Mouse (Mus musculus) gastrocnemius, adult 2 months (tissue): Measurements from ENCODE around the gene Rab8a. TPM values are rescaled to one million over a fixed set of nuclear protein-coding genes. Genes with fewer than 3 reads are reported as not detected.
A peak's percentile ranks its signal among the peaks of the same experiment; 100 is the strongest.

ENCODE experiments used
- DNase-seq: peaks from one replicate; pipeline ENCODE4 v3.0.0; 2022
- H3K27ac ChIP-seq: fragments of 200-600 bp; 2 replicates; pipeline ENCODE4 v1.8.1; 2022; ENCODE audit warnings: mild to moderate bottlenecking
- H3K4me3 ChIP-seq: fragments of 200-600 bp; 2 replicates; pipeline ENCODE4 v1.8.1; 2022; ENCODE audit warnings: mild to moderate bottlenecking, moderate library complexity
- CTCF ChIP-seq: fragments of 200-600 bp; IDR thresholded peaks from 2 replicates; pipeline ENCODE4 v1.8.1; 2022; ENCODE audit warnings: antibody characterized with exemption, mild to moderate bottlenecking, moderate library complexity
- intact Hi-C: fragments of 180-260 bp; cut with DNase I; formaldehyde crosslinking; loops from one replicate; pipeline ENCODE4 v1.15.1; 2025
- total RNA-seq, 2 experiments: library from RNA; stranded (reverse); gene quantifications; 2 replicates each; pipeline ENCODE4 v1.2.3; 2021

The Rab8a gene
- total RNA-seq, 2 experiments from 2014 or later = 10.4 to 11.4 TPM

DNA sequence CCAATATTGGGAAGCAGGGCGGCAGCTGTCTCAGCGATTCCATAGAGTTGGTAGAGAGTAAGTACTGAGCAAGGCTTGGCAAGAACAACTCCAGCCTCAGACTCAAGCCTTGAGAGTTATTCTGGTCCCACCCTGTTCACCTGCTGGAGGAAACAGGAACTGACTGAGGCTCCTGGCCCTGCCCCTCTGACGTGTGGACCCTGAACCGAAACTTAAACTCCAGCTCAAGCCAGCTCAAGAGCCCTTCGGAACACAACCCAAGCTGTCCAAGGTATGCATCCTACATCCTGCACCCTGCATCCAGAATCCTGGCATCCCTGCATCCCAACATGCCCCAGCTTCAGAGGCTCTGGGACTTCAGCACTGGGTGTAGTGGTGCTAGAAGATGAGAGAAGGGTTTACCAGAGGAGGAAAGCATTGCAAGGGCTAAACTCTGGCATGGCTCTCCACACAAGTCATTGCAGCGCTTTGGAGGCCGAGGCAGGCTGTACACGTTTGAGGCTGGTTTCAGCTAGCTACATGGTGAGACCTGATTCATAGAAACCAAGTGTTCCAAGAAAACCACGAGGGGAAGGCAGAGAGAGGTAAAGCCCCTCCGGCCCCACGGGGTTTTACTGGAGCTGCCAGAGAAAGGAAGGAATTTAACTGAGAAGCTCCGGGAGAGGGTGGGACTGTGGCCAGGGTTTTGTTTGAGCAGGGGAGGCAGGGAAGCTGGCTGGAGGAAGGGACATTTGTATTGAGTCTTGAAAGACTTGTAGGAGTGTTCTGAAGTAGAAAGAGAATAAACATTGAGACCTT is 28.6 kb downstream of the Rab8a start, which contains the start of gene Hsh2d:
Hsh2d (plus strand) TSS at position 222 of the 798 bp plus-strand sequence.
- intact Hi-C loops = no loop called here

GRCm38 (mm10) chr8:72190215-72190539 is 29.2 kb downstream of the Rab8a start:
- DNase-seq = no peak
- no peak for TF ChIP-seq CTCF
- no peak overlapping the region for H3K4me3 ChIP-seq
- intact Hi-C loops = no loop called here
- H3K27ac ChIP-seq = no peak overlapping the region

More for the DNA sequence above, 28.6 kb downstream of the Rab8a start, which contains the start of gene Hsh2d:
- no peak for TF ChIP-seq CTCF
- DNase-seq = no peak
- H3K27ac ChIP-seq = no peak within 1 kb of the TSS
- no peak within 1 kb of the TSS for H3K4me3 ChIP-seq

GRCm38 (mm10) chr8:72192065-72192464 is 31.1 kb downstream of the Rab8a start:
- H3K27ac ChIP-seq = no peak overlapping the region
- DNase-seq = no peak
- intact Hi-C loops = no loop called here
- no peak for TF ChIP-seq CTCF
- no peak overlapping the region for H3K4me3 ChIP-seq

DNA sequence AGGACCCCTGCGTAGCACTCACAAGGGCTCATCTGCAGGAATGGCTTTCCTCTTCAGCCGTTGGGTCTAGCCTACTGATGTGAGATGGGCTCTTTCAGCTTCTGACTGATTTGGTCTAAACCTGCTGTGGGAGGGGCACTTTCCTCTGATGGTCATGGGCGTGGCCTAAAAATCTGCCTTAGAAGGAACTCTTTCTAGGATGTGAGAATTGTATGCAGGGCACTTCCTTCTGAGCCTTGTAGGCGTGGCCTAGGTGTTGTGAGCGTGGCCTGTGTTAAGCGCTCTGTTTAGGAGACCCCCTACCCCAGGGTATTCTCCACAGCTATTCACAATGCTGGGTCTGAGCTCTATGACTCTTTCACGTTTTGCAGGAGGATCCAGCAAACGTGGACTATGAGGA is 37.0 kb downstream of the Rab8a start:
- TF ChIP-seq CTCF = no peak
- intact Hi-C loops = no loop called here
- Histone ChIP-seq H3K4me3 (no peak overlapping the region), H3K27ac (no peak overlapping the region)
- no peak for DNase-seq

DNA sequence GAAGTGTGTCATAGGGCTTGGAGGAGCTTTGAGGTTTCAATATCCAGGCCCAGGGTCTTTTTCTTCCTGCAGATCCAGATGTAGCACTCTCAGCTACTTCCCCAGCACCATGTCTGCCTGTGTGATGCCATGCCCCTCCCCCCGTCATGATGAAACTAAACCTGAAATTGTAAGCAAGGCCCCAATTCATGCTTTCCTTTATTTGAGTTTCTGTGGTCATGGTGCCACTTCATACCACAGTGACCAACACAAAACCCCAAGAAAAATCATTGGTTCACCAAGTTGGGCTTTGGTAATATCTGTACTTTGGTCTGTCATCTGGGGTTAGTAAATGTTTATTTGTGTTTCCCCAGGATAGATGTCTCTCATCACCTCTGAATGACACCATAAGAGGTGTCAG is 47.6 kb downstream of the Rab8a start:
- no peak for DNase-seq
- H3K4me3 ChIP-seq = no peak overlapping the region
- intact Hi-C loops = no loop called here
- TF ChIP-seq CTCF = no peak
- H3K27ac ChIP-seq = no peak overlapping the region

GRCm38 (mm10) chr8:72210222-72210621 is 49.2 kb downstream of the Rab8a start:
- Histone ChIP-seq H3K27ac (no peak overlapping the region), H3K4me3 (no peak overlapping the region)
- no peak for DNase-seq
- TF ChIP-seq CTCF = no peak
- intact Hi-C loops = no loop called here

- intact Hi-C loops = no loop called here
- no peak for TF ChIP-seq CTCF
- H3K27ac ChIP-seq = no peak overlapping the region
- no peak overlapping the region for H3K4me3 ChIP-seq
- no peak for DNase-seq
These were observed 49.7 kb downstream of the Rab8a start for GRCm38 (mm10) chr8:72210710-72211109.

DNA sequence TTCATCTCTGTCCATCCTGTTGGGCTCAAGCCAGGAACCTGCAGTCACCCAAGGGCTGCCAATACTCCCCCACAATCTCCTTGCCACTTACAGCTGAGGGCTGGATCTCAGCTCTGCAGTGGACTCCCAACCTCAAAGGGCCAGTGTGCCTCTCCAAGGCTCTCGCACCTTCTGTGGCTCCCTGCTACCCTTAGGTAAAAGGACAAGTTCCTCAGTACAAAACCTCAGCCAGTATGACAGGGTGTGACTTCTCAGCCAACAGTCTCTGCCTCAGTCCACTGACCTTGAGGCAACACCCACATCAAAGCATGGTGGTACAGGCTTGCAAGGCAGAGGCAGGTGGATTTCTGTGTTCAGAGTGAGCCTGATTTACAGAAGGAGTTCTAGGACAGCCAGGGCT is 50.8 kb downstream of the Rab8a start:
- intact Hi-C loops = no loop called here
- no peak for TF ChIP-seq CTCF
- Histone ChIP-seq H3K27ac (no peak overlapping the region), H3K4me3 (no peak overlapping the region)
- no peak for DNase-seq

DNA sequence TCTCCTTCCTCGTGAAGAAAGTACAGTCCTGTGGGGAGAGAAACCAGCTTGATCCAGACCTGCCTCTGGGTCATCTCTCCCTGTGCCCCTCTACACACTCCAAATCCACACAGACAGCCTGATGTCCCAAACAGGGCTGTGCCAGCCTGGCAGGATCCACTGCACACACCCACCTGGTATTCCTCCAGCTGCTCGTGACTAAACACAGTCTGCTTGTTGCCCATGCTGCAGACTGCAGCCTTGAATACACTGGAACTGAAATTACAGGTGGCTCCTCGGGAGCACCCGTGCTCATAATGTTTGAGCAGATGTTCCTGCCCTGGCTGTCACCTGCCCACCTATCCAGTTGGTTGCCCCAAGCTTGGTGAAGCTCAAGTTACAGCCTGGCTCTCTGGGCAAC is 51.8 kb downstream of the Rab8a start, which contains the start of gene Cib3:
Cib3 (minus strand) TSS at position 87 of the 400 bp plus-strand sequence.
- Histone ChIP-seq H3K27ac (no peak within 1 kb of the TSS), H3K4me3 (no peak within 1 kb of the TSS)
- TF ChIP-seq CTCF = no peak
- intact Hi-C loops = no loop called here
- DNase-seq = no peak

DNA sequence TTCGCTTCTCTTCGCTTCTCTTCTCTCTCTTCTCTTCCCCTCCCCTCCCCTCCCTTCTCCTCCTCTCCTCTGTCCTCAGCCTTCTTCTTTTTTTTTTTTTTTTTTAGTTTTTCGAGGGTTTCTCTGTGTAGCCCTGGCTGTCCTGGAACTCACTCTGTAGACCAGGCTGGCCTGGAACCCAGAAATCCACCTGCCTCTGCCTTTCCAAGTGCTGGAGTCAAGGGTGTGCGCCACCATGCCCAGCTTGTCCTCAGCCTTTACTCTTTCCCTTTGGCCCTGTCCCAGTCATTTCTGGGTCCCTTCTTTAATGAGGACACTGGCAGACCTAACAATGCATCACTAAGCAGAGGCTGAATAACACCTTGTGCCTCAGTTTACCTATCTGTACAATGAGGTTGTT is 52.5 kb downstream of the Rab8a start, which contains the start of gene Gm11034:
Gm11034 (minus strand) TSS at position 101 of the 400 bp plus-strand sequence.
- DNase-seq = no peak
- no peak for TF ChIP-seq CTCF
- intact Hi-C loops = no loop called here
- H3K4me3 ChIP-seq = no peak within 1 kb of the TSS
- no peak within 1 kb of the TSS for H3K27ac ChIP-seq

- Histone ChIP-seq H3K4me3 (no peak overlapping the region), H3K27ac (no peak overlapping the region)
- no peak for DNase-seq
- intact Hi-C loops = no loop called here
- peak; percentile 27; the same call in 1 of the 2 replicates for TF ChIP-seq CTCF
These were observed 54.1 kb downstream of the Rab8a start for GRCm38 (mm10) chr8:72215060-72215459.

DNA sequence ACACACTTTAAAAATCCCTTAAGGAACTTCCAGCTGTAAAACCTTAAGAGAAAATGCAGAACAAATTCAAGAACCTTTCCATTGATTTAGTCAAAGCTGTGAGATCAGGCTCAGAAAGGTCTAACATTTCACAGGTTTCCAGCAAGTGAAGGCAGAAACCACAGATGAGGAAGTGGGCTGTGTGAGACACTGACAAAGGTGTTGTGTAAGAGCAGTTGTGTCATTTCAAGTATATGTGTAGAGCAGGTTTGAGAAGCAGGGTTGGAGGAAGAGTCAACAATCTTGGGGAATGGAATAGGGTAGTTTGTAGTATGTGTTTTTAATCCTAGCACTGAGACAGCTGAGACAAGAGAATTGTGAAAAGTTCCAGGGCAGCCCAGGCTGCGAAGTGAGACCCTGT is 54.9 kb downstream of the Rab8a start:
- Histone ChIP-seq H3K4me3 (no peak overlapping the region), H3K27ac (no peak overlapping the region)
- no peak for TF ChIP-seq CTCF
- no peak for DNase-seq
- intact Hi-C loops = no loop called here

- DNase-seq = no peak
- Histone ChIP-seq H3K4me3 (peak overlapping the region; percentile 87), H3K27ac (peak overlapping the region; percentile 93)
- no peak for TF ChIP-seq CTCF
- intact Hi-C loops = no loop called here
These were observed 58.0 kb downstream of the Rab8a start for GRCm38 (mm10) chr8:72218781-72219540.
